8 mouse cellular contexts compared by ENCODE assay signal in the genomic region with DNA sequence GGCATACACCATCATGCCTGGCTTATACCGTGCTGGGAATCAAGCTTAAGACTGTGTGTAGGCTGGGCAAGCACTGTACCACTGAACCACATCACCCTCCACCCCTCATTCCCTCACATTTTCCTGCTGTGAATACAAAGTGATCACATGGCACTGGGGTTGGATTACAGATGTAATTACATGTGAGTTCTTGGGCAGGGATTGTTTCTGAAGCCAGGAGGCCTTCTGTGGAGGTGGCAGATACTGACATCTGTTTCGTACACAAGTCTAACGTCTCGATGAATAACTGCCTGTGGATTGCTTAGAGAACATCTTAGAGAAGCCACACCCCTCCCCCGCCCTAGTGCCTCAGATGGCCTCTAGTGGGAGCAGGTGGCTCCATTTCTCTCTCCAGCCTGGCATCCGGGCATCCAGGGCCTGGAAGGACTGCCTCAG.
DNase-seq lines count a peak whose midpoint lies in the region; ATAC-seq and TF ChIP-seq lines count a peak whose summit lies in the region.

No protein-coding gene starts in this region.

- H3K4me3 ChIP-seq in CH12.LX (replicated peaks in 1 of 3; ENCODE audit: low read depth in 2 of 3, low read length in 2 of 3, poor library complexity in 1 of 3) = no peak overlapping the region

- TF ChIP-seq EP300 in CH12.LX (IDR thresholded peaks at IDR 0.05; ENCODE audit: low read length) = no peak

- dilution Hi-C loops in CH12.LX (cut with MboI; ENCODE audit: extremely low pct_ligation_motif_present, extremely low pct_unique_long_range_greater_than_20kb, low sequenced_read_pairs) = no loop called here

- H3K27ac ChIP-seq in CH12.LX (ENCODE audit: insufficient read depth, low read depth) = no peak overlapping the region

- TF ChIP-seq POLR2A in CH12.LX (IDR thresholded peaks at IDR 0.05; ENCODE audit: low read depth, low read length) = no peak

- H3K27me3 ChIP-seq in CH12.LX (replicated peaks) = no peaks in the 10 kb centered on the region

- H3K79me2 ChIP-seq in CH12.LX (replicated peaks; ENCODE audit: control insufficient read depth, extremely low read depth, insufficient read depth, poor library complexity, severe bottlenecking) = no peaks in the 10 kb centered on the region

- DNase-seq in kidney, adult 18-20 months = peak; percentile 55
- no peak for DNase-seq in kidney, adult 11 months
- DNase-seq in CH12.LX (ENCODE audit: extremely low read depth) = no peak
- DNase-seq in brain, adult 2 months (ENCODE audit: low read depth, low spot score) = peak; percentile 87
- DNase-seq in frontal cortex, postnatal 25 days (ENCODE audit: low spot score in 2 of 2) = peak; percentile 36 to 38
- DNase-seq in layer of hippocampus, postnatal 10 days (ENCODE audit: low spot score in 2 of 2) = peak; percentile 58 to 61
- peak; percentile 68 to 72 for DNase-seq in right cerebral cortex, postnatal 10 days (ENCODE audit: low spot score in 2 of 2)

- TF ChIP-seq RAD21 in CH12.LX (IDR thresholded peaks at IDR 0.05; ENCODE audit: low read depth, low read length) = peak; percentile 45

- ATAC-seq in granulocyte monocyte progenitor cell, adult 5-6 weeks (replicated peaks; ENCODE audit: poor library complexity, severe bottlenecking) = no peak

- H3K4me1 ChIP-seq in CH12.LX (ENCODE audit: control insufficient read depth in 1 of 2, insufficient read depth in 2 of 2) = peaks cover 8 to 33% of the 10 kb centered on the region in 2 experiments

- H3K9me3 ChIP-seq in CH12.LX (replicated peaks; ENCODE audit: low read length) = no peaks in the 10 kb centered on the region

- H3K36me3 ChIP-seq in CH12.LX (replicated peaks in 1 of 2; ENCODE audit: control insufficient read depth in 1 of 2, insufficient read depth in 1 of 2, low read length in 1 of 2) = peaks cover 0 to 14% of the 10 kb centered on the region in 2 experiments

- in situ Hi-C loops in CH12.LX (cut with MboI; ENCODE audit: low pct_ligation_motif_present, low pct_unique_long_range_greater_than_20kb, low sequenced_read_pairs) = loop anchor here (5.0 kb wide), 2 partner anchors 81 to 256 kb away; no protein-coding TSS in a partner anchor

- H3K4me2 ChIP-seq in CH12.LX (ENCODE audit: insufficient read depth, low read depth, poor library complexity, severe bottlenecking) = no peak overlapping the region

- TF ChIP-seq CTCF in CH12.LX (conservative IDR thresholded peaks at IDR 0.05 in 1 of 2, IDR thresholded peaks at IDR 0.05 in 1 of 2; ENCODE audit: low read depth in 2 of 2, low read length in 2 of 2) = peak in 1 of 2 experiments; percentile 57; a peak in 2 of 4 replicates

- H3K9ac ChIP-seq in CH12.LX (ENCODE audit: insufficient read depth, low read depth) = no peak overlapping the region

TF ChIP-seq in CH12.LX, 34 proteins besides CTCF, POLR2A, EP300 and RAD21:
- TF ChIP-seq SMC3 (IDR thresholded peaks at IDR 0.05; ENCODE audit: low read depth, low read length) (peak; percentile 48), CHD2 (IDR thresholded peaks at IDR 0.05; ENCODE audit: low read length) (peak; percentile 82), ZMIZ1 (IDR thresholded peaks at IDR 0.05; ENCODE audit: low read depth, low read length) (no peak), MAZ (IDR thresholded peaks at IDR 0.05; ENCODE audit: low read depth, low read length) (no peak), USF2 (conservative IDR thresholded peaks at IDR 0.05; ENCODE audit: low read depth, low read length) (no peak)

Comparison
In these comparisons a context has a peak if more than half of its experiments do, and no peak if none do; other contexts are left out.
1. DNase-seq: peak in kidney, adult 18-20 months (single experiment), brain, adult 2 months (single experiment), frontal cortex, postnatal 25 days (2 of 2), layer of hippocampus, postnatal 10 days (2 of 2) and right cerebral cortex, postnatal 10 days (2 of 2); none in kidney, adult 11 months (single experiment) and CH12.LX (single experiment).